Mouse (Mus musculus): ENCODE results near the gene Cdh22.

DNA sequence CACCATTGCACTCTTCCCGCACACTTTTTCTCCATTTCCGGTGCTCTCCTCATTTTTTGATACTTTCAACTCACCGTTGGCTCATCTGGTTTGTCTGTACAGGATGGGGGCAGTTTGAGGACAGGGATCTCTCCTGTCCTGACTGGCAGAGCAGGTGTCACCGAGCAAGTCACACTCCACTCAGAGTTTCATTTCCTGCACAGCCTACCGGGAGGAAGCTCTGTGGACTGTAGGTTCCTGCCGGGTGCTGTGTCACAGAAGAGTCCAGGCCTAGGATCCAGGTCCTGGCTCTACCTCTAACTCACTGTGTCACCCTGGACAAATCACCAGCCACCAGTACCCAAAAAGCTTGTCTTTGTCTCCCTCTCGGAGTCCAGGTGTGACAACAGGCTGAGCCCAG is 7.1 kb upstream of the Cdh22 start:
- no peak for TF ChIP-seq CTCF (IDR thresholded peaks at IDR 0.05; ENCODE audit: extremely low read depth, insufficient read depth, insufficient read length, insufficient replicate concordance)
- no peak for TF ChIP-seq POLR2A (IDR thresholded peaks at IDR 0.05; ENCODE audit: low read depth, low read length)
